Mouse (Mus musculus): ENCODE measurements around the gene Tspo2. TPM values are rescaled to one million over a fixed set of nuclear protein-coding genes. Genes with fewer than 3 reads are reported as not detected.

Gene Tspo2
- polyA plus RNA-seq, 1 experiment from 2014 or later, result 1.5 TPM

Other genes with a start within 250 kb of the Tspo2 start
- 0.06 and 0.08 TPM in 2 replicates for gene Trem1, start 218.8 kb downstream of the Tspo2 start, polyA plus RNA-seq (2016; fragmentation: Nextera tagmentation; extraction: Ambion mirVana)
- not detected in 2 replicates for gene Trem3, start 203.7 kb downstream of the Tspo2 start, polyA plus RNA-seq (2016; fragmentation: Nextera tagmentation; extraction: Ambion mirVana)
- gene Treml4, start 187.2 kb downstream of the Tspo2 start, polyA plus RNA-seq (2016; fragmentation: Nextera tagmentation; extraction: Ambion mirVana), result 0.12 and 0.29 TPM in 2 replicates
- 0.23 and 0.80 TPM in 2 replicates for gene Treml2, start 152.0 kb downstream of the Tspo2 start, polyA plus RNA-seq (2016; fragmentation: Nextera tagmentation; extraction: Ambion mirVana)
- gene B430306N03Rik, start 135.4 kb downstream of the Tspo2 start, polyA plus RNA-seq (2016; fragmentation: Nextera tagmentation; extraction: Ambion mirVana), result 0.50 TPM in 1 of 2 replicates, not detected in the other
- gene Trem2, start 105.1 kb downstream of the Tspo2 start, polyA plus RNA-seq (2016; fragmentation: Nextera tagmentation; extraction: Ambion mirVana), result 2.8 and 3.6 TPM in 2 replicates
- 1.9 and 3.2 TPM in 2 replicates for gene Treml1, start 91.6 kb downstream of the Tspo2 start, polyA plus RNA-seq (2016; fragmentation: Nextera tagmentation; extraction: Ambion mirVana)
- 19.6 and 19.9 TPM in 2 replicates for gene Nfya, start 41.6 kb downstream of the Tspo2 start, polyA plus RNA-seq (2016; fragmentation: Nextera tagmentation; extraction: Ambion mirVana)
- gene Oard1, start 41.5 kb downstream of the Tspo2 start, polyA plus RNA-seq (2016; fragmentation: Nextera tagmentation; extraction: Ambion mirVana), result 57.1 and 64.0 TPM in 2 replicates
- 3.4 and 5.7 TPM in 2 replicates for gene Apobec2, start 18.6 kb downstream of the Tspo2 start, polyA plus RNA-seq (2016; fragmentation: Nextera tagmentation; extraction: Ambion mirVana)
- gene Unc5cl, start 3.4 kb upstream of the Tspo2 start, polyA plus RNA-seq (2016; fragmentation: Nextera tagmentation; extraction: Ambion mirVana), result 0.47 and 0.53 TPM in 2 replicates